ENCODE assay signal across 10 mouse cellular contexts in the genomic region with DNA sequence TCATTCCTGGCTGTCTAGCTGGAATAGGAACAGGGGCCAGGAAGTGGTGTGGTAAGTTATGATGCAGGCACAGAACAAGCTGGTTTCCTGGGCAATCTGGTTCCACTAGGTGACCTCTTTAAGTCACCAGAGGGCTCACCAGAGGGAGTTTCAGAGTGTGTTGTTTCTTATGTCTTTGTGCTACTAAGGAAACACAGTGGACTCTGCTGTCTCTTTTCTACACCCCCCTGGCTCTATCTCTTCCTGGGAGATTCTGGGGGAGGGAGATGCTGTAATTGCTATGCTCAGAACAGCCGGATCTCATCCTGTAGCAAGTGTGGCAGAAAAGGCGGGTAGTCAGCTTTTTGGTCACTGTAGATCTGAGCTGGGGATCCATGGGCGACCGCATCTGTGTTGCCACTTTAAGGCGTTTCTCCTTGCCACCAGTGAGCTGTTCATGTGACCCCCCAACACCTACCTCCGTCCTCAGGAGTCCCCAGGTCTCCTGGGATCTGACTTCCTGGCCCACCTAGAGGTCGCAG. TPM values are rescaled to one million over a fixed set of nuclear protein-coding genes. Genes with fewer than 3 reads are reported as not detected.
A peak's percentile ranks its signal among the peaks of the same experiment; 100 is the strongest.
DNase-seq lines count a peak whose midpoint lies in the region; ATAC-seq and TF ChIP-seq lines count a peak whose summit lies in the region.
"Had no signal": no experiment of that assay in that cellular context is flagged by ENCODE, and none has a peak within 500 bp of the region (broad histone marks: within the 10 kb centered on the region; RNA-seq: fewer than 3 reads in every experiment).

No protein-coding gene starts in this region.

- no peak overlapping the region for H3K4me3 ChIP-seq in kidney, embryonic 16.5 days (ENCODE audit: low read length)
- H3K4me3 ChIP-seq in embryonic facial prominence, embryonic 15.5 days (replicated peaks) = no peak overlapping the region
- no peak overlapping the region for H3K4me3 ChIP-seq in limb, embryonic 14.5 days (replicated peaks; ENCODE audit: low read length)

- H3K27ac ChIP-seq in kidney, embryonic 16.5 days (ENCODE audit: low read length) = peak overlapping the region; percentile 97
- peak overlapping the region; percentile 79 for H3K27ac ChIP-seq in embryonic facial prominence, embryonic 15.5 days (replicated peaks)
- H3K27ac ChIP-seq in limb, embryonic 14.5 days (replicated peaks; ENCODE audit: low read depth, low read length) = peak overlapping the region; percentile 83; the same call in 1 of the 2 replicates

- no peak for TF ChIP-seq POLR2A in limb, embryonic 14.5 days (IDR thresholded peaks at IDR 0.05; ENCODE audit: borderline replicate concordance, extremely low read depth, insufficient read depth, insufficient read length)

- peaks cover 43% of the 10 kb centered on the region for H3K4me1 ChIP-seq in kidney, embryonic 16.5 days (ENCODE audit: insufficient read depth, low read length)
- H3K4me1 ChIP-seq in embryonic facial prominence, embryonic 15.5 days = peaks cover 39% of the 10 kb centered on the region
- peaks cover 43% of the 10 kb centered on the region for H3K4me1 ChIP-seq in limb, embryonic 14.5 days (ENCODE audit: control insufficient read depth, insufficient read depth, low read length)

- no peaks in the 10 kb centered on the region for H3K9me3 ChIP-seq in kidney, embryonic 16.5 days (ENCODE audit: low read length)
- H3K9me3 ChIP-seq in embryonic facial prominence, embryonic 15.5 days (replicated peaks) = no peaks in the 10 kb centered on the region
- no peaks in the 10 kb centered on the region for H3K9me3 ChIP-seq in limb, embryonic 14.5 days (ENCODE audit: control insufficient read depth, low read length)

- H3K4me2 ChIP-seq in kidney, embryonic 16.5 days (replicated peaks; ENCODE audit: low read depth, low read length) = no peak overlapping the region
- H3K4me2 ChIP-seq in embryonic facial prominence, embryonic 15.5 days (replicated peaks) = no peak overlapping the region
- H3K4me2 ChIP-seq in limb, embryonic 14.5 days (replicated peaks; ENCODE audit: low read depth, low read length, severe bottlenecking) = no peak overlapping the region

- H3K36me3 ChIP-seq in kidney, embryonic 16.5 days (ENCODE audit: insufficient read depth, low read length) = no peaks in the 10 kb centered on the region
- H3K36me3 ChIP-seq in embryonic facial prominence, embryonic 15.5 days = no peaks in the 10 kb centered on the region
- H3K36me3 ChIP-seq in limb, embryonic 14.5 days (ENCODE audit: control insufficient read depth, insufficient read depth, low read length) = no peaks in the 10 kb centered on the region

- no peak; the same call in 1 of the 2 replicates for ATAC-seq in kidney, embryonic 16.5 days (ENCODE audit: low FRiP score, low TSS enrichment)
- ATAC-seq in embryonic facial prominence, embryonic 15.5 days (ENCODE audit: insufficient number of reproducible peaks, low FRiP score, low TSS enrichment, low read depth) = no peak
- ATAC-seq in limb, embryonic 14.5 days (ENCODE audit: low FRiP score, low read depth) = no peak

- DNase-seq in kidney, adult 8-10 months = no peak
- DNase-seq in Muller cell, postnatal 12 days (ENCODE audit: inconsistent ontology term) = peak; percentile 70
- no peak for DNase-seq in limb, embryonic 14.5 days (ENCODE audit: low spot score)
- no peak for DNase-seq in embryo, embryonic 9.5 days (ENCODE audit: extremely low spot score)
- DNase-seq in adrenal gland, postnatal 10 days = no peak
- DNase-seq in layer of hippocampus, postnatal 25 days (ENCODE audit: extremely low spot score in 1 of 2, low spot score in 1 of 2) = no peak
- DNase-seq: right cerebral cortex, adult 18-20 months had no signal

- H3K27me3 ChIP-seq in kidney, embryonic 16.5 days (ENCODE audit: insufficient read depth, low read length) = no peaks in the 10 kb centered on the region
- no peaks in the 10 kb centered on the region for H3K27me3 ChIP-seq in embryonic facial prominence, embryonic 15.5 days
- no peaks in the 10 kb centered on the region for H3K27me3 ChIP-seq in limb, embryonic 14.5 days (ENCODE audit: control insufficient read depth, insufficient read depth, low read length)

- 35% methylated on average over 7 of the region's 7 CpGs for WGBS in kidney, embryonic 16.5 days
- WGBS in embryonic facial prominence, embryonic 15.5 days = 71% methylated on average over 7 of the region's 7 CpGs
- 78% methylated on average over 7 of the region's 7 CpGs for WGBS in limb, embryonic 14.5 days

- no peak overlapping the region for H3K9ac ChIP-seq in kidney, embryonic 16.5 days (replicated peaks; ENCODE audit: low read length)
- no peak overlapping the region for H3K9ac ChIP-seq in embryonic facial prominence, embryonic 15.5 days
- no peak overlapping the region for H3K9ac ChIP-seq in limb, embryonic 14.5 days (ENCODE audit: low read depth, low read length, severe bottlenecking)

RNA-seq across cellular contexts. Expression of gene Lsp1, which starts 9.6 kb away (rescaled TPM):
- 141 and 156 TPM in 2 replicates for polyA plus RNA-seq in kidney, embryonic 16.5 days (2015; fragmentation: Nextera tagmentation; extraction: Ambion mirVana)
- 49.3 and 58.9 TPM in 2 replicates for polyA plus RNA-seq in embryonic facial prominence, embryonic 15.5 days (2015; fragmentation: Nextera tagmentation; extraction: Ambion mirVana)
- 102 TPM in 2 replicates for polyA plus RNA-seq in limb, embryonic 14.5 days (2012; rRNA removed)
- polyA plus RNA-seq in limb, embryonic 14.5 days (2014; fragmentation: Nextera tagmentation; extraction: Ambion mirVana) = 45.8 and 48.0 TPM in 2 replicates
- total RNA-seq in adrenal gland, postnatal 10 days (2021) = 10 to 100 TPM; 26.7 to 39.3 TPM
- 1 to 10 TPM; 2.2 to 4.2 TPM for total RNA-seq in layer of hippocampus, postnatal 25 days (2021)

RNA-seq across cellular contexts. Expression of gene Tnnt3, which starts 28.4 kb away (rescaled TPM):
- polyA plus RNA-seq in kidney, embryonic 16.5 days (2015; fragmentation: Nextera tagmentation; extraction: Ambion mirVana) = 14.2 and 17.2 TPM in 2 replicates
- 167 and 228 TPM in 2 replicates for polyA plus RNA-seq in embryonic facial prominence, embryonic 15.5 days (2015; fragmentation: Nextera tagmentation; extraction: Ambion mirVana)
- polyA plus RNA-seq in limb, embryonic 14.5 days (2012; rRNA removed) = 42.5 and 114 TPM in 2 replicates
- 101 and 183 TPM in 2 replicates for polyA plus RNA-seq in limb, embryonic 14.5 days (2014; fragmentation: Nextera tagmentation; extraction: Ambion mirVana)
- total RNA-seq in adrenal gland, postnatal 10 days (2021) = 1,000 to 10,000 TPM in 1 of 2 experiments, 100 to 1,000 TPM in 1; 272 to 1,179 TPM
- not detected for total RNA-seq in layer of hippocampus, postnatal 25 days (2021)

RNA-seq across cellular contexts. Expression of gene Tnni2, which starts 28.6 kb away (rescaled TPM):
- polyA plus RNA-seq in kidney, embryonic 16.5 days (2015; fragmentation: Nextera tagmentation; extraction: Ambion mirVana) = 11.9 and 12.0 TPM in 2 replicates
- 169 and 228 TPM in 2 replicates for polyA plus RNA-seq in embryonic facial prominence, embryonic 15.5 days (2015; fragmentation: Nextera tagmentation; extraction: Ambion mirVana)
- polyA plus RNA-seq in limb, embryonic 14.5 days (2012; rRNA removed) = 60.8 and 156 TPM in 2 replicates
- 76.8 and 134 TPM in 2 replicates for polyA plus RNA-seq in limb, embryonic 14.5 days (2014; fragmentation: Nextera tagmentation; extraction: Ambion mirVana)
- total RNA-seq in adrenal gland, postnatal 10 days (2021) = 100 to 1,000 TPM; 196 to 793 TPM
- under 1 TPM in 1 of 2 experiments, not detected in 1; 0.70 TPM for total RNA-seq in layer of hippocampus, postnatal 25 days (2021)

RNA-seq across cellular contexts. Expression of gene Syt8, which starts 35.6 kb away (rescaled TPM):
- polyA plus RNA-seq in kidney, embryonic 16.5 days (2015; fragmentation: Nextera tagmentation; extraction: Ambion mirVana) = 2.3 and 4.0 TPM in 2 replicates
- polyA plus RNA-seq in embryonic facial prominence, embryonic 15.5 days (2015; fragmentation: Nextera tagmentation; extraction: Ambion mirVana) = 3.9 and 4.5 TPM in 2 replicates
- polyA plus RNA-seq in limb, embryonic 14.5 days (2012; rRNA removed) = 4.9 and 7.3 TPM in 2 replicates
- polyA plus RNA-seq in limb, embryonic 14.5 days (2014; fragmentation: Nextera tagmentation; extraction: Ambion mirVana) = 1.5 and 2.0 TPM in 2 replicates
- not detected for total RNA-seq in adrenal gland, postnatal 10 days (2021)
- total RNA-seq in layer of hippocampus, postnatal 25 days (2021) = not detected
- total RNA-seq: gastrocnemius, postnatal 4 days had no signal
